Mouse (Mus musculus): ENCODE data around the gene 2310034G01Rik. TPM values are rescaled to one million over a fixed set of nuclear protein-coding genes. Genes with fewer than 3 reads are reported as not detected.
A peak's percentile ranks its signal among the peaks of the same experiment; 100 is the strongest.

Gene 2310034G01Rik
- polyA plus RNA-seq (2016; fragmentation: Nextera tagmentation; extraction: Ambion mirVana): 1.4 and 1.8 TPM in 2 replicates

DNA sequence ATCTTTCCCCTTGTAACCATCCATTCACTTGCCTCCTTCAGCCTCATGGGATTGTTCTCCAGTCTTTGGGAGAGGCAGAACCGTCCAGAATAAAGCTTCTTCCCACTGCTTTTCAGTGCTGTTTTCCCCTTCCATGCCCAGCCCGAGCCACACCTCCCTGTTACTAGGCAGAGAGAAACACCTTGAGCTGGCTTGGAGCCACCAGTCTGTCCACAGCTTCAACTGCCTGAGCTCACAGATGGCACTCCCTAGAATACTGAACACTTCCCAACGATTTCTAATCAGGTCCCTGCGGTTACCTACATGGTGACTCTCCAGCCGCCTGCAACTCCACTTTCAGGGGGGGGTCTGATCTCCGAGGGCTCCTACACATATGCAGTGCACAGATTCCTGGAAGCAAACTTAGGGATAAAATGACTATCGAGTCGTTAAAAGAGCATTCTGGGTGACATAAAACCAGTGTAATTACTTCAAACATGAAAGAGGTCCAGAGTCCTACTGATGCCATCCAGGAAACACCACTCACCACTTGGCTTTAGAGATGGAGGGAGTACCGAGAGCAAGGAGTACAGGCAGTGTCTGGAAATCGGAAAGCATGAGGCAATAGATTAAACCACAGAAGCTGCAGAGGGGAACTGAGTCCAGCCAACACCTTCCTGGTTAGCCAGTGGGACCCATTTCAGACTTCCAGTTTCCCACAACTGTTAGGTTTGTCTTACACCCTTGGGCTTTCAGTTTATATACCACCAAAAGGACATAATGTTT, at the start of gene 2310034G01Rik:
Gene 2310034G01Rik (minus strand): TSS at position 135 of the 765 bp plus-strand sequence.
- H3K36me3 ChIP-seq (replicated peaks): no peaks in the 10 kb centered on the region
- H3K9me3 ChIP-seq: no peaks in the 10 kb centered on the region
- peaks cover 48% of the 10 kb centered on the region for H3K27me3 ChIP-seq
- peaks cover 15% of the 10 kb centered on the region for H3K4me1 ChIP-seq
- peak within 1 kb of the TSS; percentile 90 for H3K4me2 ChIP-seq
- WGBS: 66% methylated on average over 10 of the region's 10 CpGs
- H3K27ac ChIP-seq: peak within 1 kb of the TSS; percentile 65; the same call in 1 of the 2 replicates
- peak within 1 kb of the TSS; percentile 80 for H3K9ac ChIP-seq
- H3K4me3 ChIP-seq (replicated peaks): peak within 1 kb of the TSS; percentile 62
- no peak for ATAC-seq (ENCODE audit: low FRiP score)

DNA sequence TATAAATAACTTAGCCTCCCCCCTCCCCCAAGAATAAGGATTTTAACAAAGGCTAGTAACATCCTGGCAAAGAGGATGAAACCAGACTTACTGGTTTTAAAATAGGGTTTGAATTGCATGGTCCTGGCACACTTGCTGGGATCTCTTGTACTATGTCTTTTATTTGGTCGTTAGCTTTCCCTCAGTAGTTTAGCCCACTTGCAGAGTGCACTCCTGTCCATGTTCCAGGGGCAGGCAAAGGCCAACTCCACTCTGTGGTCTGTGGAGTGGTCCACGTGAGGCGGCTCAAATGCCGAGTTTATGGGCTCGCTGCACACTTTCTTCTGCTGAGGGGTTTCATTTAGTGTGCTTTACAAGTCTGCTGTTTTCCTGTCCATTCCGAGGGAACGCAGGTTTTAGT, 49.8 kb upstream of the 2310034G01Rik start:
- H3K4me1 ChIP-seq: peaks cover 34% of the 10 kb centered on the region
- no peak overlapping the region for H3K9ac ChIP-seq
- ATAC-seq (ENCODE audit: low FRiP score): no peak
- H3K4me3 ChIP-seq (replicated peaks): no peak overlapping the region
- no peaks in the 10 kb centered on the region for H3K9me3 ChIP-seq
- H3K27me3 ChIP-seq: no peaks in the 10 kb centered on the region
- H3K27ac ChIP-seq: no peak overlapping the region
- peaks cover 36% of the 10 kb centered on the region for H3K36me3 ChIP-seq (replicated peaks)
- 82% methylated on average over 7 of the region's 7 CpGs for WGBS
- no peak overlapping the region for H3K4me2 ChIP-seq

- Histone ChIP-seq H3K9ac (peak overlapping the region; percentile 12; the same call in 1 of the 2 replicates), H3K9me3 (no peaks in the 10 kb centered on the region), H3K4me3 (replicated peaks) (no peak overlapping the region), H3K36me3 (replicated peaks) (peaks cover 32% of the 10 kb centered on the region), H3K4me2 (no peak overlapping the region), H3K4me1 (peaks cover 37% of the 10 kb centered on the region), H3K27ac (no peak overlapping the region), H3K27me3 (no peaks in the 10 kb centered on the region)
- no peak for ATAC-seq (ENCODE audit: low FRiP score)
- WGBS: 88% methylated on average over 6 of the region's 6 CpGs
Measured at GRCm38 (mm10) chr19:46399372-46399771, 49.3 kb upstream of the 2310034G01Rik start.

DNA sequence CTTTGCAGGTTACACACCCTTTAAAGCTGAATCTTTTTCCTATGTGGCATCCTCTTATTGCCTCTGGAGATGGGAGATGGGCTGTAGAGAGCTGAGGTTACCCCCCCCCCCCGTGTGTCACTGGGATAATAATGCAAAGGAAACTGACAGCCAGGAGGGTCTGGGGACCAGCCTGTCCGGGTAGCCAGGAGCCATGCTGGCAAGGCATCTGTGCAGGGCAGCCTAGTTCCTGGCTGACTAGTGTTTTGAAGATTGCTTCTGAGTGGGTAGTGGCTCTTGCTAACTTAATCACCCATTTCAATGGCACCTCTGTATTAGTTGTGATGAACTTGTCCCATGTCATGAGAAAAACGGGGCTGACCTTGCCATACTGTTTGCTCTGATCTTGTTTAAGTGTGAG, 48.3 kb upstream of the 2310034G01Rik start:
- peak overlapping the region; percentile 73 for H3K4me3 ChIP-seq (replicated peaks)

GRCm38 (mm10) chr19:46397436-46398001, 47.4 kb upstream of the 2310034G01Rik start:
- Histone ChIP-seq H3K4me1 (peaks cover 48% of the 10 kb centered on the region), H3K27me3 (no peaks in the 10 kb centered on the region), H3K9me3 (no peaks in the 10 kb centered on the region), H3K36me3 (replicated peaks) (peaks cover 15% of the 10 kb centered on the region), H3K4me3 (replicated peaks) (peak overlapping the region; percentile 73), H3K9ac (peak overlapping the region; percentile 83), H3K4me2 (peak overlapping the region; percentile 91), H3K27ac (peak overlapping the region; percentile 92)
- no peak for ATAC-seq (ENCODE audit: low FRiP score)
- under 1% methylated on average over 19 of the region's 19 CpGs for WGBS

More for the DNA sequence above, 48.3 kb upstream of the 2310034G01Rik start:
- Histone ChIP-seq H3K27me3 (no peaks in the 10 kb centered on the region), H3K9ac (peak overlapping the region; percentile 83; the same call in 1 of the 2 replicates), H3K36me3 (replicated peaks) (peaks cover 24% of the 10 kb centered on the region), H3K4me2 (peak overlapping the region; percentile 91), H3K27ac (no peak overlapping the region), H3K4me1 (peaks cover 46% of the 10 kb centered on the region), H3K9me3 (no peaks in the 10 kb centered on the region)
- 54% methylated on average over 3 of the region's 3 CpGs for WGBS
- ATAC-seq (ENCODE audit: low FRiP score): no peak

DNA sequence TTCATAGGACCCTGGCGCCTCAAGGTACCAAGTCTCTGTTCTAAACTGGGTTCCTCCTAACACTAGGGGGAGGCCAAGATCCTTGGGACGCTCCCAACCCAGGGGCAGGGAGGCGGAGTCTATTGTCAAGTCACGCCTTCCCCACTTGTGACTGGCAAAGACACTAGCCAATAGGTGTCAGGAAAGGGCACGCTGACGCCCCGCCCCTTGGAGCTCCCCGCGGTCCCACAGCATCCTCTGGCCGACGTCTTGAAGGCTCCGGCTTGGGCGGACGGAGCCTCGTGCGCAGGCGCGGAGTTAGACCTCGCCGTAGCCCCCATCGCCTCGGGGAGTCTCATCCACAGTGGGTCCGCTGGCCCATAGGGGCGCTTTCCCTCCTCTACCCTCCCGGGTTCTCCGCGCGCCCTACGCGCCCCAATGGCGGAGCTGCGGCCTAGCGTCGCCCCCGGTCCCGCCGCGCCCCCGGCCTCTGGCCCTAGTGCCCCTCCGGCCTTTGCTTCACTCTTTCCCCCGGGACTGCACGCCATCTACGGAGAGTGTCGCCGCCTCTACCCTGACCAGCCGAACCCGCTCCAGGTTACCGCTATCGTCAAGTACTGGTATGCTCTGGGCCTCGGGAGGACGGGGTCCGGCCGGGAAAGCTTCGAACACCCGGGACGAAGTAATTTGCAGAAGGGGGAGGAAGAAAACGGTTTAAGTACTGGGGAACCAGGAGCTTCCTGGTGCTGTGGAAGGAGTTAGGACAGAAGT, 46.8 kb upstream of the 2310034G01Rik start, which contains the start of gene Sufu:
Gene Sufu (plus strand): TSS at position 211 of the 750 bp plus-strand sequence.
- peak within 1 kb of the TSS; percentile 91 for H3K4me2 ChIP-seq
- peak within 1 kb of the TSS; percentile 92 for H3K27ac ChIP-seq
- ATAC-seq (ENCODE audit: low FRiP score): peak; percentile 90
- under 1% methylated on average over 57 of the region's 57 CpGs for WGBS
- H3K36me3 ChIP-seq (replicated peaks): peaks cover 11% of the 10 kb centered on the region
- peak within 1 kb of the TSS; percentile 83 for H3K9ac ChIP-seq
- peaks cover 48% of the 10 kb centered on the region for H3K4me1 ChIP-seq
- H3K27me3 ChIP-seq: no peaks in the 10 kb centered on the region
- H3K9me3 ChIP-seq: no peaks in the 10 kb centered on the region
- H3K4me3 ChIP-seq (replicated peaks): peak within 1 kb of the TSS; percentile 78

DNA sequence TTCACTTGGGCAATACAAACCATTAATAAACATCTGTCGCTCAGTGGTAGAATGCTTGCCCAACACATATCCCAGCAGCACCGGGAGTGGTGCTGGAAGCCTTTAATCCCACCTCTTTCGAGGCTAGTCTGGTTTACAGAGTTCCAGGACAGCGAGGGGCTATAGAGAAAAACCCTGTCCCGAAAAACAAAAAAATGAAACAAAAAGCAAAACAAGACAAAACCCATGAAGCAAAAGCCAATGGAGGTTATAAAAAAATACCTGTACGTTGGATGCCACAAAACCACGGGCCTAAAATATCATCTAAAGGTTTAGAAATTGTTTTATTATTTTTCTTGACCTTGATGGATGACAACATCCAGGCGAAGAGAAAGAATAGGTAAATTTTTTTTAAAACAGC, 46.0 kb upstream of the 2310034G01Rik start:
- Histone ChIP-seq H3K4me3 (replicated peaks) (peak overlapping the region; percentile 78), H3K27ac (0 out of 2 replicates have a peak overlapping the region, but pooled peaks have one; percentile 10), H3K4me1 (peaks cover 48% of the 10 kb centered on the region), H3K9ac (peak overlapping the region; percentile 81; the same call in 1 of the 2 replicates), H3K4me2 (peak overlapping the region; percentile 56), H3K9me3 (no peaks in the 10 kb centered on the region), H3K36me3 (replicated peaks) (peaks cover 6% of the 10 kb centered on the region; the same call in 1 of the 2 replicates), H3K27me3 (no peaks in the 10 kb centered on the region)
- 0 out of 2 replicates have a peak, but pooled peaks have one; percentile 1 for ATAC-seq (ENCODE audit: low FRiP score)
- WGBS: 12% methylated on average over 8 of the region's 8 CpGs

GRCm38 (mm10) chr19:46395109-46396009, 45.3 kb upstream of the 2310034G01Rik start, which contains the start of gene Actr1a:
Gene Actr1a, minus strand, starts transcription at chr19:46395748.
- Histone ChIP-seq H3K4me2 (peak within 1 kb of the TSS; percentile 88), H3K27ac (peak within 1 kb of the TSS; percentile 80), H3K9me3 (no peaks in the 10 kb centered on the region), H3K4me1 (peaks cover 48% of the 10 kb centered on the region), H3K27me3 (no peaks in the 10 kb centered on the region), H3K9ac (peak within 1 kb of the TSS; percentile 81), H3K36me3 (replicated peaks) (0 out of 2 replicates have a peak, but pooled peaks cover 3% of the 10 kb centered on the region), H3K4me3 (replicated peaks) (peak within 1 kb of the TSS; percentile 78)
- peak; percentile 96 for ATAC-seq (ENCODE audit: low FRiP score)
- under 1% methylated on average over 51 of the region's 51 CpGs for WGBS

- Histone ChIP-seq H3K4me2 (peak overlapping the region; percentile 88), H3K36me3 (replicated peaks) (0 out of 2 replicates have a peak, but pooled peaks cover 6% of the 10 kb centered on the region), H3K9me3 (no peaks in the 10 kb centered on the region), H3K27me3 (no peaks in the 10 kb centered on the region), H3K4me1 (peaks cover 44% of the 10 kb centered on the region), H3K27ac (no peak overlapping the region), H3K9ac (peak overlapping the region; percentile 55), H3K4me3 (replicated peaks) (peak overlapping the region; percentile 78)
- no peak for ATAC-seq (ENCODE audit: low FRiP score)
- WGBS: 11% methylated on average over 10 of the region's 10 CpGs
Measured at GRCm38 (mm10) chr19:46394712-46395108, 44.6 kb upstream of the 2310034G01Rik start.

GRCm38 (mm10) chr19:46392018-46392417, 41.9 kb upstream of the 2310034G01Rik start:
- Histone ChIP-seq H3K4me1 (peaks cover 21% of the 10 kb centered on the region), H3K27me3 (no peaks in the 10 kb centered on the region), H3K4me2 (no peak overlapping the region), H3K27ac (no peak overlapping the region), H3K36me3 (replicated peaks) (peaks cover 12% of the 10 kb centered on the region), H3K9me3 (no peaks in the 10 kb centered on the region), H3K9ac (no peak overlapping the region), H3K4me3 (replicated peaks) (no peak overlapping the region)
- ATAC-seq (ENCODE audit: low FRiP score): no peak
- 47% methylated on average over 4 of the region's 4 CpGs for WGBS

DNA sequence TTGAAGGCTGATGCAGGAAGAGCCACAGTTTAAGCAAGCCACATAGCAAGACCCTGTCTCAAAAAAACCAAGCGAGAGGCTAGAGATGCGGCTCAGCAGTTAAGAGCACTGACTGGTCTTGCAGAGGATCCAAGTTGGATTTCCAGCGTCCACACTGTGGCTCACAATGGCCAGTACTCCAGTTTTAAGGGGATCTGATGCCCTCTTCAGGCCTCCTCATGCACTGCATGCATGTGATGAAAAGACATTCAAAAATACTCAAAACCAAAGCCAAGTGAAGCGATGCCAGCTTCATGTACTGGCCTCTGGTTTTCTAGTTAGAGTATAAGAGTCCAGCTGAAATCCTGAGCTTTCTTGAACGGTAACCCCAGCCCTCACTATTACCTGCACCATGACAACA, 39.8 kb upstream of the 2310034G01Rik start:
- ATAC-seq (ENCODE audit: low FRiP score): no peak
- WGBS: 84% methylated on average over 5 of the region's 5 CpGs
- H3K36me3 ChIP-seq (replicated peaks): peaks cover 29% of the 10 kb centered on the region

More for the DNA sequence above, 39.8 kb upstream of the 2310034G01Rik start:
- no peak overlapping the region for H3K9ac ChIP-seq
- peaks cover 15% of the 10 kb centered on the region for H3K4me1 ChIP-seq
- no peaks in the 10 kb centered on the region for H3K27me3 ChIP-seq
- no peak overlapping the region for H3K4me3 ChIP-seq (replicated peaks)
- no peak overlapping the region for H3K4me2 ChIP-seq
- no peaks in the 10 kb centered on the region for H3K9me3 ChIP-seq
- no peak overlapping the region for H3K27ac ChIP-seq
